Mouse (Mus musculus): ENCODE measurements around the gene Atf3. TPM values are rescaled to one million over a fixed set of nuclear protein-coding genes. Genes with fewer than 3 reads are reported as not detected.

Gene Atf3
- polyA plus RNA-seq, 1 experiment from 2014 or later: 4.2 TPM

DNA sequence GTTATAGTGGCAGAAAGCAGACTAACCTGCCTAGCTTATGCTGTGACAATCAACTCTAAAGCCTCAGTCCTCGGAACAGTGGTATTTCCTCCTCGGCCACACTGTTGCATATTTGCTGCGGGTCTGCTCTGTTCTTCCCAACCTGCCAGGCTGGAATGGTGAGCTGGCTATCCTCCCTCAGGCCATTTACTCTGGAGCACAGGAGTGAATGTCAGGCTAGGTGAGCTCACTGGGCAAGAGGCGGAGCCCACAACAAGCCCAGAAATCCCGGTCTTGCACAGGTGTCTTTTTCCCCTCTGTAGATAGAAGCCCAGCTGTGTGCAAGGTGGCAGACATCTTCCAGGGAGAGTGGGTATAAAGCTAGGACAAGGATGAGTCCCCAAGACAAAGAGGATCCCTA lies 13.0 kb downstream of the Atf3 start:
- no peaks in the 10 kb centered on the region for H3K9me3 ChIP-seq (replicated peaks)
- H3K4me2 ChIP-seq: no peak overlapping the region
- H3K4me3 ChIP-seq (replicated peaks): no peak overlapping the region
- no peak overlapping the region for H3K27ac ChIP-seq
- H3K9ac ChIP-seq: no peak overlapping the region
- no peak; the same call in 1 of the 2 replicates for ATAC-seq (replicated peaks; ENCODE audit: low FRiP score)
- H3K27me3 ChIP-seq: 0 out of 2 replicates have a peak, but pooled peaks cover 5% of the 10 kb centered on the region
- H3K4me1 ChIP-seq: no peaks in the 10 kb centered on the region
- 71% methylated on average over 5 of the region's 5 CpGs for WGBS
- H3K36me3 ChIP-seq: no peaks in the 10 kb centered on the region

DNA sequence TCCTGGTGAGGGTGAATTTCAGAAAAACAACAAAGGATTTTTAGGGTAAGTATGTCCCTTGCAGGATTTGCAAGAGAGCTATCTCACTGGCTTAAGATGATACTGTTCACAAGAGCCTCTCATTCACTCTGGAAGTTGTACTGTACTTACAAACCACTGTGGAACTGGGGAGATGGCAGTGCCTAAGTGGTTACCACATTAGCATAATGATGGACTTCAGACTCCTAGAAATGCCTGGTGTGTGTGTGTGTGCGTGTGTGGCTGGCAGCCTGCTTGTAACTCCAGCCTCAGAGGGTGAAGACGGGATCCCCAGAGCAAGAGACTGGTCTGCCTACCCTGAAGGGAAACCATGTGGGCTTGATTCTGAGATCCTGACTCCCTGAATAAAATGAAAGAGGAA lies 14.3 kb downstream of the Atf3 start:
- H3K9ac ChIP-seq: no peak overlapping the region
- no peak for ATAC-seq (replicated peaks; ENCODE audit: low FRiP score)
- 0 out of 2 replicates have a peak, but pooled peaks cover under 1% of the 10 kb centered on the region for H3K27me3 ChIP-seq
- H3K4me2 ChIP-seq: no peak overlapping the region
- H3K27ac ChIP-seq: no peak overlapping the region
- 66% methylated on average over 2 of the region's 2 CpGs for WGBS
- no peaks in the 10 kb centered on the region for H3K9me3 ChIP-seq (replicated peaks)
- H3K4me3 ChIP-seq (replicated peaks): no peak overlapping the region
- no peaks in the 10 kb centered on the region for H3K36me3 ChIP-seq
- no peaks in the 10 kb centered on the region for H3K4me1 ChIP-seq

DNA sequence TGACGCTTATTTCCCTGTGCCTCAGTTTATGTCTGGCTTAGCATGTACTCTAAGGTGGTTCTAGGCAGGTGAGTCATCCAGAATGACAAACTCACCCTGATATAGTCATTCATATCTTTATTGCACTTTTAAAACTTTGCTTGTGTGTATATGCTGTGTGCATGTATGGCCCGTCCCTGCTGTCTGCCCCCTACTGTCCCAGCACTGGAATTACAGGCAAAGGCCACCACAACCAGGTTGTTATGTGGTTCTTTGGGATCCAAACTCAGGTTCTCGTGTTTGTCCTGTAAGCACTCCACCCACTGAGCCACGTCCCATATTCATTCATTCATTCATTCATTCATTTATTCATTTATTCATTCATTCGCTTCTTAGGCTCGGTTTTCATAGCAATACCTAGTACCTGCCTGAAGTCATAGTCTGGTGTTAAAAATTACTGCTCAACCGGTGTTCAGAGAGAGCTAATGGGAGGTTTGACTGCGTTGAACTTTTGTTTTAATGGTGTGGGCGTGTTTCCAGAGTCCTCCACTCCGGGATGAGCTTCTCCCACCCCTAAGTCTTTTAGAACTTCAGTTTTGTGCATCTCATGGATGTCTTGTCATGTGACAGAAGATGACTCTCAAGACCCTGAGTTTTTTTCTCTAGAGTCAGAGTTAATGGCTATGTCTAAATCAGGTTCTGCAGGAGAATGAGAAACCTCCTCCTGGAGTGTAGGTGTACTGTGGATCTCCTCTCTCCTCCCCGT lies 15.5 kb downstream of the Atf3 start:
- Histone ChIP-seq H3K4me2 (no peak overlapping the region), H3K9ac (no peak overlapping the region), H3K27me3 (no peaks in the 10 kb centered on the region), H3K27ac (no peak overlapping the region), H3K4me1 (no peaks in the 10 kb centered on the region), H3K9me3 (replicated peaks) (no peaks in the 10 kb centered on the region), H3K4me3 (replicated peaks) (no peak overlapping the region), H3K36me3 (no peaks in the 10 kb centered on the region)
- no peak for ATAC-seq (replicated peaks; ENCODE audit: low FRiP score)
- 86% methylated on average over 11 of the region's 11 CpGs for WGBS

DNA sequence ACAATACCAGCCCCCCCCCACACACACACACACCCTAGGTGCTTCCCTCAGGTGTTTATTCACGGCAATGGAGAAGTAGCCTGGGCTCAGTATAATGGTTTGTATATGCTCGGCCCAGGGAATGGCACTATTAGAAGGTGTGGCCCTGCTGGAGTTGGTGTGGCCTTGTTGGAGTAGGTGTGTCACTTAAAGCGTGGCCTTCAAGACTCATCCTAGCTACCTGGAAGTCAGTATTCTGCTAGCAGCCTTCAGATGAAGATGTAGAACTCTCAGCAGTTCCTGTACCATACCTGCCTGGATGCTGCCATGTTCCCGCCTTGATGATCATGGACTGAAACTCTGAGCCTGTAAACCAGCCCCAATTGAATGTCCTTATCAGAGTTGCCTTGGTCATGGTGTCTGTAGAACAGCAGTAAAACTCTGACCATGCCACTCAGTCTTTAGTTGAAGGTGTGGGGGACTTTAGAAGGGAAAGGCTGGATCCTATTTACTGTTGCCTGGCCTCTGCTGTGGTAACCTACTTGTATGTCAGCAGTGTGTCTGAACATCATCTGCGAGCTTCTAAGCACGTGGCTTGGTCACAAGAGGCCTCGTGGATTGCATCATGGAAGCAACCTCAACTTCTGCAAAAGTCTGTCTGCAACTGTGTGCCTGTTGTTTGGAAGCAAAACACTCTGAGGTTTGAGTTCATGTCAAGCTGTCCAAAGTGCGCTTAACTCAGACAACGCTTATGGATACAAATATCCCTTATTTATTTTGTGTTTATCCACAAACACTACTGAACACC lies 16.8 kb downstream of the Atf3 start:
- Histone ChIP-seq H3K27ac (no peak overlapping the region), H3K4me1 (no peaks in the 10 kb centered on the region), H3K4me3 (replicated peaks) (no peak overlapping the region), H3K4me2 (no peak overlapping the region), H3K9ac (no peak overlapping the region), H3K9me3 (replicated peaks) (no peaks in the 10 kb centered on the region), H3K36me3 (no peaks in the 10 kb centered on the region), H3K27me3 (no peaks in the 10 kb centered on the region)
- no peak for ATAC-seq (replicated peaks; ENCODE audit: low FRiP score)
- 83% methylated on average over 9 of the region's 9 CpGs for WGBS

DNA sequence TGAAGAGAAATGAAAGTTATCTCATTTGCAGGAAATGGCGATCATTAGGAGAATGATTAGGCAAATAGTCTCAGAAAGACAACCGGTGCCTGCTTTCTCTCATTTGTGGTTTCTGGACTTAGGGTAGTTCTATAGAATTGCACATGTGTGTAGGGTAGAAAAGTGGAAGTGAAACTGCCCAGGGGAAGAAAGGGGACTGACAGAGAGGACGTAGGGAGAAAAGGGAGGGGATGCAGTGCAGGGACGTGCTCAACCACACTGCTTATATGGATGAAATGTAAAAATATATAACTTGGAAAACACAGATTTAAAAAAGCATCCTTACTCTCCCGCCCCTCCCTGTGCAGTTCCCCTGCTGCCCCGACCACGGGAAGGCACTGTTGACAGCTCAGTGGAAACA lies 19.9 kb downstream of the Atf3 start:
- Histone ChIP-seq H3K4me2 (no peak overlapping the region), H3K4me1 (peaks cover 13% of the 10 kb centered on the region), H3K4me3 (replicated peaks) (no peak overlapping the region), H3K36me3 (no peaks in the 10 kb centered on the region), H3K9me3 (replicated peaks) (no peaks in the 10 kb centered on the region), H3K27me3 (peaks cover 2% of the 10 kb centered on the region; the same call in 1 of the 2 replicates), H3K27ac (no peak overlapping the region), H3K9ac (no peak overlapping the region)
- WGBS: 77% methylated on average over 7 of the region's 7 CpGs
- ATAC-seq (replicated peaks; ENCODE audit: low FRiP score): no peak

DNA sequence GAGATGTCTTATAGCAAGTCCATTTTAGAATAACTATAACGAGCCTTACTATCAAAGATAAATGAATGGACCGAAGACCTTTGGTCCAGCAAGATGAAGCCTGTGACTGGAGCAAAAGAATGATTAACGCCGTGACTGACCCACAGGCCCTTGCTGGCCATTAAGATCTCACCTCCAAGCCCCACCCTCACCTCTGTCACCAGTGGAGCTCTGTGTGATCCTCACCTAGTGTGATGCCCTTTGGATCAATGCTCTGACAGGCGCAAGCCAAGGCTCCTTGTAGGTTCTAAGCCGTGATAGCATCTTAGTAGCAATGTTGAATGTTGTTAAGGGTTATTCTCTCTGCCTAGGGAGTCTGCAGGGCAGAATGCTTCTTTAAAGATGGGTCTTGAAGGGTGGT lies 21.8 kb downstream of the Atf3 start:
- 89% methylated on average over 6 of the region's 6 CpGs for WGBS
- Histone ChIP-seq H3K27ac (no peak overlapping the region), H3K9ac (no peak overlapping the region), H3K36me3 (no peaks in the 10 kb centered on the region), H3K4me1 (peaks cover 13% of the 10 kb centered on the region), H3K9me3 (replicated peaks) (no peaks in the 10 kb centered on the region), H3K4me3 (replicated peaks) (no peak overlapping the region), H3K4me2 (no peak overlapping the region), H3K27me3 (peaks cover 20% of the 10 kb centered on the region)
- no peak for ATAC-seq (replicated peaks; ENCODE audit: low FRiP score)

DNA sequence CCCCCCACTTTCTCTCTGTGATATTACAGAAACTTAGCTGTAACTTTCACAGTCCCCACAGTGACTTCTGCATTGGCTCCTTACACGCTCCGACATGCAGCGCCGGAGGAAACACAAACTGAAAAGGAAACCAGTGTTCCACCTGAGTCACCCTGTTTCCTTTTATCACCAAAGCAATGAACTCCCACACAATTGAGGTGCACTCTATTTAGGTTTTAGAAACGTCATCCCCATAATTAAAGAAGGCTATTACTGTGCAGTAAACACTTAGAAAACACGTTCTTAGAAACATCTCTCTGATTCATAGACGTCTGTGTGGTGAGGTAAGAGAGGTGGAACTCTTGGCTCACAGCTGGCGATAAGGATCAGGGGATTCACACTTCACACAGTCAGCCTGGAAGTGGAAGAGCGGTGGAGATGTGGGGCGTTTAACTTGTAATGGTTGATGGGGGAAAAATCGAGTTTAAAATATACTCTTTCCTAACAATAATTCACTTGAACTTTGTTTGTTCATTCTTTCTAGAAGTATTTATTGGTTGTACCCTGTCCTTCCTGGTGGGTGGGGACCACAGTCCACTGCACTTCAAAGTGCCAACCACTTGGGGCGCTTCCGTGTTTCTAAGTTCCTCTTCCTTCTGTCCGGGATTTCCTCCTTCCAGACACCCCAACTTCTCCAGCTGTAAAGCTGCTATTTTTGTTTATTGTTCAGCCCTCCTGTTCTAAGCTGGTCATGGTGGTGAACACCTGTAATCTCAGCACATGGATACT lies 24.0 kb downstream of the Atf3 start:
- ATAC-seq (replicated peaks; ENCODE audit: low FRiP score): peak; percentile 46; the same call in 1 of the 2 replicates
- 0 out of 2 replicates have a peak overlapping the region, but pooled peaks have one; percentile 6 for H3K4me3 ChIP-seq (replicated peaks)
- H3K27ac ChIP-seq: no peak overlapping the region
- no peaks in the 10 kb centered on the region for H3K9me3 ChIP-seq (replicated peaks)
- peaks cover 41% of the 10 kb centered on the region for H3K27me3 ChIP-seq
- peak overlapping the region; percentile 39 for H3K4me2 ChIP-seq
- no peaks in the 10 kb centered on the region for H3K36me3 ChIP-seq
- H3K9ac ChIP-seq: no peak overlapping the region
- 19% methylated on average over 14 of the region's 14 CpGs for WGBS
- H3K4me1 ChIP-seq: peaks cover 13% of the 10 kb centered on the region

DNA sequence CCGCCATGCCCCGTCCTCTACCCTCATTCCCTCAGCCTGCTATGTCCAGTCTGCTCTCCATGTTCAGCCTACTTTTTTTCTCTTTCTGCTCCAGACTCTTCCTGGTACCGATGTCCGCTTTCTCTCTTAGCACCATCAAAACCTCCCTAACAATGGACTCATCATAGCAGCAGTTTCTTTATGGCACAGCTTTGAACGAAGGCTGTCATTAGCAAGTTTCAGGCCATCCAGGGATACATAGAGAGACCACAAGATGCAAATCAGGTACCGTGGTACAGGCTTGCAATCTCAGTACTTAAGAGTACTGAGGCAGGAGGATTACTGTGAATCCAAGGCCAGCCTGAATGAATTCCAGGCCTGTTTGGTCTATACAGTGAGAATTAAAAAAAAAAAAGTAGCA lies 25.1 kb downstream of the Atf3 start:
- Histone ChIP-seq H3K9me3 (replicated peaks) (no peaks in the 10 kb centered on the region), H3K36me3 (no peaks in the 10 kb centered on the region), H3K27me3 (peaks cover 50% of the 10 kb centered on the region), H3K4me3 (replicated peaks) (no peak overlapping the region), H3K4me2 (no peak overlapping the region), H3K9ac (no peak overlapping the region), H3K27ac (no peak overlapping the region), H3K4me1 (peaks cover 13% of the 10 kb centered on the region)
- ATAC-seq (replicated peaks; ENCODE audit: low FRiP score): no peak
- 92% methylated on average over 6 of the region's 6 CpGs for WGBS

DNA sequence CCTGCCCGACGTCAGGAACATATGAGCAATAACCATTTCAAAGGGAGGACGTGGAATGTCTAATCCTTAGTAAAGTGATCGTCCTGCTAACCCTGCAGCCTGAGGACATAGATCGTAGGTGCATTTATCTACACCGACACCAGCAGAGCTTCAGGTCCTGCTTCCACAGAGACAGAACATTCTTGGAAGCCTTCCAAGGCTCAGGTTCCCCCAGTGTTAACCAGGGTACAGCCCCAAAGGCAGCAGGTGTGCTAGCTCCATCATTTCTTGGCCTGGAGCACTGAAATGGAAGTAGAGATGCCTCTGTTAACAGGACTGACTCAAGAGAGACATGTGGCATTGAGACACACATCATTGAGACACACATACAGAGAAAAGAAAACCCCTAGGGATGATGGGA lies 25.6 kb downstream of the Atf3 start:
- H3K4me2 ChIP-seq: no peak overlapping the region
- no peaks in the 10 kb centered on the region for H3K9me3 ChIP-seq (replicated peaks)
- peaks cover 13% of the 10 kb centered on the region for H3K4me1 ChIP-seq
- no peak overlapping the region for H3K9ac ChIP-seq
- H3K4me3 ChIP-seq (replicated peaks): no peak overlapping the region
- no peaks in the 10 kb centered on the region for H3K36me3 ChIP-seq
- 55% methylated on average over 6 of the region's 6 CpGs for WGBS
- no peak overlapping the region for H3K27ac ChIP-seq
- H3K27me3 ChIP-seq: peaks cover 55% of the 10 kb centered on the region
- ATAC-seq (replicated peaks; ENCODE audit: low FRiP score): no peak

DNA sequence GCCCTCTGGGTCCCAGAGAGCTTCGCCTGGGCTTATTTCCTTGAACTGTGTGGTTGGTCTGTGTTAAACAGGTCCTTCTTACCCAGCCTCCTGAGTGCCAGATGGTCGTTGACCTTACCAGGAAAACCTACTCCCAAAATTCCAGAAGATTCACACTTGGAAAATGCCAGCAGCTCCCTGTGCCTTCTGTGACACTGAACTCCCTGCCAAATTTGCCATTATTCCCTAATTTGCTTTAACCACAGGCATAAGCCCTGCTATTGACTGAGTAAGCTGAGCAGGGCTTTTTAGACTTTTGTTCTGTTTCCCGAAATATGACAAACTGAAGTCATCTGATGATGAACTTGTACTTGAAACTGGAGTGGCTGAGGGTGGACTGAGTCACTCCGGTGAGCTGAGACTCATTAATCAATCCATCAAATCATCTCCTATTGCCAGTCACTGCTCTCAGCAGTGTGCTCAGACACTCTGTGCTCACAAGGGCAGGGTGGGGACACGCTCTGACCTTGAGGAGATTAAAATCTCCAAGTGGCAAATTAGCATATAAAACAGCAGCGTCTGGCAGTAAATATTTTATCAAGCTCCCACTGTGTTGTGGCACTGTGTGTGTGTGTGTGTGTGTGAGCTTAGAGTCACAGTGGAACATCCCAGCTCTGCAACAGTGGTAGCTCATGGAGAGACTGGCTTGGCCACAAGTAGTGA lies 28.0 kb downstream of the Atf3 start:
- WGBS: 46% methylated on average over 6 of the region's 6 CpGs
- H3K36me3 ChIP-seq: no peaks in the 10 kb centered on the region
- no peak overlapping the region for H3K27ac ChIP-seq
- peaks cover 34% of the 10 kb centered on the region for H3K4me1 ChIP-seq
- peaks cover 79% of the 10 kb centered on the region for H3K27me3 ChIP-seq
- H3K9me3 ChIP-seq (replicated peaks): no peaks in the 10 kb centered on the region
- no peak for ATAC-seq (replicated peaks; ENCODE audit: low FRiP score)
- H3K4me2 ChIP-seq: no peak overlapping the region
- H3K4me3 ChIP-seq (replicated peaks): no peak overlapping the region
- H3K9ac ChIP-seq: no peak overlapping the region

DNA sequence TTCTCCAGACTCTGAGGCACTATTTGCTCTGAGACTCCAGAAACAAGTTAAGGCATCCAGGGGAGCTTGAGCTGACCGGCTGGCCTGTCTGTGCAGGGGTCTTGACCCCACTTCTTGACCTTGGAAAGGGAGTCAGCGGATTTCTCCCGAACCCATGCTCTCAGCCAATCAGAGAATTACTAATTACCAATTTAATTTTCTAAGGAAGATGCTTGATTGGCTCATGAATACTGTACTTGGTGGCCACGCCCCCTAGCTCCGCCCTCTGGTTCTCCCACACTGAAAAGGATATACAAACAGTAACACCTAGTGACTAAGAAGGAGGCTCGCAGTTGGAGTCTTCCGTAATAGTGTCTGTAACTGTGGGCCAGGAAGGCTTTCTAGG lies 31.5 kb downstream of the Atf3 start:
- peak overlapping the region; percentile 61 for H3K4me3 ChIP-seq (replicated peaks)
- 6% methylated on average over 7 of the region's 7 CpGs for WGBS

More for the DNA sequence above, 31.5 kb downstream of the Atf3 start:
- Histone ChIP-seq H3K9ac (no peak overlapping the region), H3K27ac (no peak overlapping the region), H3K4me2 (peak overlapping the region; percentile 99), H3K36me3 (no peaks in the 10 kb centered on the region), H3K4me1 (peaks cover 52% of the 10 kb centered on the region), H3K27me3 (peaks cover 81% of the 10 kb centered on the region), H3K9me3 (replicated peaks) (no peaks in the 10 kb centered on the region)
- ATAC-seq (replicated peaks; ENCODE audit: low FRiP score): no peak

Data from kidney, embryonic 15.5 days (tissue).